Mouse (Mus musculus) small intestine, adult 10 weeks (tissue): ENCODE results near the gene Gm49776. TPM values are rescaled to one million over a fixed set of nuclear protein-coding genes. Genes with fewer than 3 reads are reported as not detected.

Source experiments
- polyA plus RNA-seq: library from polyadenylated mRNA; stranded (reverse); fragments of 350-450 nt; fragmentation: Illumina TruSeq; extraction: RNeasy Lipid Tissue Mini Kit (QIAGEN cat#74804); gene quantifications from one replicate; pipeline ENCODE4 v1.2.3, GENCODE M21; 2014; ENCODE audit warnings: low replicate concordance

The Gm49776 gene
- polyA plus RNA-seq: not detected

DNA sequence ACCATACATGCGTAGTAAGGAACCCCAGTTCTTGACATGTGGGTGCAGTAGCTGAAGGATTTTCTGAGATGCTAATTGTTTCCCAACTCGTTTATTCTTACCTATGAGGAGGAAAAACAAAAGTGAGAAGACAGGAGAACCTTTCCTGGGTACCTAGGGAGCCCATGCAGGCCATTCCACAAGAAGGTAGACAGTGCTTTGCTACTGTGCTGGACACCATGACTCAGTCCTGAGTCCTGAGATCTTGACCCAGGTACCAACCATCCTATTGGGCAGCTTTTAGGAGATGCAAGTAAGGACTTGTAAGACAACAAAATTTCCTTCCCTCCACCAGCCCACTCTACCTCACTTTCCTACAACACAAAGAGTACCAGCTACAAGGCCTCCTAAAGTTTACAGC is at the start of gene Gm49776:
Gene Gm49776 (minus strand): TSS at position 101 of the 400 bp plus-strand sequence.

DNA sequence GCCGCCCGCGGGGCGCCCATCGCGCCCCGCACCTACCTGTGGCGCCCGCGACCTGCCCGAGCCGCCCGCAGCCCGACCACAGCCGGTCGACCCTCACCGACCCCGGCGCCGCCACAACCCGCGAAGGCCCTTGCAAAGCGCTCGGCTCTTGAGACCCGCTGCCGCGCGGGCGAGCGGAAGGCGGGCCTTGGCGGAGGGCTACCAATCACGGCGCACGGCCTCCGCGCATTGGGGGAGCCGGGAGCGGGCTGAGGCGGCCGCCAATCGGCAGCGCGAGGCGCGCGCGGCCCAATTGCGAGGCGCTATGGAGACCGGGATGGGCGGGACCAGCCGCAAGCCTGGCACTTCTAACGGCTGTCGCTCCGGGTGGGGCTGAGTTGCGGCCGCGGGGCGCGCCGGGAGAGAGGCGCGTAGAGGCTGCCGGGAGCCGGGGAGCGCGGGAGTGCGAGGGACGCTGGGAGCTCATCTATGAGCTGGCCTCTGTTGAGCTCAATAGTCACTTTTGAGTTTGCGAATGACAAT is 31.0 kb upstream of the Gm49776 start, which contains the start of gene Dgcr8:
Gene Dgcr8 (minus strand): TSS at position 180 of the 522 bp plus-strand sequence.

DNA sequence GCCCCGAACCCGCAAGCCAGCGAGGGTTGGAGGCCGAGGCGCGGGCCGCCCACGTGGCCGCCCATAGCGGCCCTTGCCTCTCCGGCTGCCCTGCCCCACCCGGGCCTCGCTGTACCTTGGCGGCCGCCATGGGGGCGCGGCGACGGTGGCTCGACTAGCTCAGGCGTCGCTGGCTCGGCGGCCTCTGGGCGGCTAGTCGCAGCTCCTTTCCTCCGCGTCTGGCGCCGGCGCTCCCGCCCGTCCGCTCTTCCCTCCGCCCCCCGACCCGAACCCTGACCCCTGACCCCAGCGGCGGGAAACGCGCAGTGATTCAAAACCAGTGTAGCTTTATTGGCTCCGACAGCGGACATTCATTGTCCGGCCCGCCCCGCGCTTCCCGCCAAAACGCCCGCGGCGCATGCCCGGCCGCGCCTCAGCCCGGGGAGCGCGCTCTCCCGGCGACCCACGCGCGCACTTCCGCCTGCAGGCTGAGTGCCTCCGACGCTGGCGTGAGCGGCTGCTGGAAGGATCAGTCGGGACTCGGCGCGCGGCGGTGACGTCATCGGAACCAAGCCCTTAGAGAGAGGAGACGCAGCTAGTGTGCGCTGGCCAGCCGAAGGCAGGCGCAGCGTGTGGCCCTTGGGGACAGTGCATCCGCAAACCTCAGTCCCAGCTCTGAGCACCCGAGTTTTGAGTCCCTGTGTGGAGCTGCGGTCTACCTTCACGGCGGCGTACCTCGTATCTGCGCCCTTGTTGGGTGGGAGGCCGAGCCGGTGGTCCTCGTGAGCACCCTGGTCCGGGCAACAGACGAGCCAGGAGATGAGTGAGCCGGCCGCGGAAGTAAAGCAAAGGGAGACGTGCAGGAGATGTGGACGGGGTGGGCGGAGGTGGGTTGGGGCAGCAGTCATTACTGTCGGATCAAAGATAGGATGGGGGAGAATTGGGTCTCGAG is 9.4 kb downstream of the Gm49776 start, which contains the start of the genes Trmt2a and Ranbp1:
Gene Trmt2a (plus strand): TSS at position 247 of the 931 bp plus-strand sequence.
Gene Ranbp1 (minus strand): TSS at position 300 of the 931 bp plus-strand sequence.

DNA sequence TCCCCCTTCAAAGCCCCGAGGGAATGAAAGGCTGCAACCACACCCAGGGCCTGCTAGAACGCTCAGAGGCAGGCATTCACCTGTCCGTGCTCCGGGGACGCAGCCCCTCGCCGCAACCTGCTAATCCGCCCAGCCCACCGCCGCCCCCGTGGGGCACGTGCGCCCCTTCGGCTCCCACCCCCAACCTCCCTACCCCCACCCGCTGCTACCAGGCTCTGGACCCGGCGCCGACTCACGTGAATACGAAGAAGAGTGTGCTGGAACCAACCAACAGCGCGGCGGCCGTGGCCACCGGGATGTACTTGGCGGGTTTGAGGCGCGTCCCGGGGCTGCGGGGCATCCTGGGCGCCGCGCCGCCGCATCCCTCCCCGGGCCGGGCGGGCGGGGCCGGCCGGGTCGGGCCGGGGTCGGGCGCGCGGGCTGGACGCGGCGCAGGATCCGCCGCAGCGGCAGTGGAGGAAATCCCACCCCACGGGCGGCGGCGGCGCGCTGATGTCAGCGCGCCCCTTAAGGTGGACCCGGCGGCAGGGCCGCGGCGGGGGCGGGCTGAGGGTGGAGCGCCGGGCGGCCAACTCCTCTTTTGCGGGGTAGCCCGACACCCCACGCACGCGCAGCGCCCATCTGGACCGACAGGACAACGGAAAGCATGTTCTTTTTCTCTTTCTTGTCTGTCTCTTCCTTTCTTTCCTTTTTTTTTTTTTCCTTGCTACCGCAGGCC is 23.3 kb downstream of the Gm49776 start, which contains the start of gene Zdhhc8:
Gene Zdhhc8 (minus strand): TSS at position 466 of the 718 bp plus-strand sequence.

DNA sequence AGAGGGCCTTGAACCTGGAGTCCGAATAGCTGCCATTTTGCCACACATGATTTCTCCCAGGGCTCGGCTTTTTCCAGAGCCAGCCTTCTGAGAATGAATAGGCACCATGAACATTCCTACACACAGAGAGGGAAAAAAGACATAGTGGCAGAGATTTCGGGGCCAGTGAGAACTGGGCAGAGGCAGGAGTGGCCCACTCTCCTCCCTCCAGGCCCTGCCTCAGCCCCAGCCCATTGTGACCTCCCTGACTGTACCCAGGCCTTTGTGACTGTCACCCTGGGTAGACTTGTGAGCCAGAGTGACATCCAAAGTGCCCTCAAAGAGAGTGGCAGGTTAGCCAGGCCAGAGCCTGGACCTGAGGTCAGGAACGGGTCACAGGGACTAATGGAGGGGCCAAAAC is 40.5 kb downstream of the Gm49776 start, which contains the start of gene Ccdc188:
Gene Ccdc188 (plus strand): TSS at position 301 of the 400 bp plus-strand sequence.

Other genes starting within 250 kb of the Gm49776 start
- gene Dgcr6, start 205.5 kb downstream of the Gm49776 start, polyA plus RNA-seq: 2.7 TPM
- 0.30 TPM for gene Prodh, start 168.1 kb downstream of the Gm49776 start, polyA plus RNA-seq
- not detected for gene Rtn4r, start 130.7 kb downstream of the Gm49776 start, polyA plus RNA-seq
- gene Ccdc188, start 40.4 kb downstream of the Gm49776 start, polyA plus RNA-seq: not detected
- gene Zdhhc8, start 23.2 kb downstream of the Gm49776 start, polyA plus RNA-seq: not detected
- gene Trmt2a, start 9.6 kb downstream of the Gm49776 start, polyA plus RNA-seq: 18.5 TPM
- 84.6 TPM for gene Ranbp1, start 9.6 kb downstream of the Gm49776 start, polyA plus RNA-seq
- gene Dgcr8, start 30.9 kb upstream of the Gm49776 start, polyA plus RNA-seq: 23.3 TPM
- 8.9 TPM for gene Tango2, start 89.8 kb upstream of the Gm49776 start, polyA plus RNA-seq
- gene Arvcf, start 89.9 kb upstream of the Gm49776 start, polyA plus RNA-seq: not detected
- 1.2 TPM for gene Txnrd2, start 168.1 kb upstream of the Gm49776 start, polyA plus RNA-seq
- 5.1 TPM for gene Comt, start 168.5 kb upstream of the Gm49776 start, polyA plus RNA-seq
- 0.59 TPM for gene Gnb1l, start 240.4 kb upstream of the Gm49776 start, polyA plus RNA-seq
- not detected for gene Rtl10, start 240.6 kb upstream of the Gm49776 start, polyA plus RNA-seq